Comparison of ENCODE assay signal across 9 mouse cellular contexts in genomic region chr2:28923912-28924311, GRCm38 (mm10). TPM values are rescaled to one million over a fixed set of nuclear protein-coding genes. Genes with fewer than 3 reads are reported as not detected.
A peak's percentile ranks its signal among the peaks of the same experiment; 100 is the strongest.
DNase-seq lines count a peak whose midpoint lies in the region; ATAC-seq and TF ChIP-seq lines count a peak whose summit lies in the region.
"Had no signal": no experiment of that assay in that cellular context is flagged by ENCODE, and none has a peak within 500 bp of the region (broad histone marks: within the 10 kb centered on the region; RNA-seq: fewer than 3 reads in every experiment).

No protein-coding gene starts in this region.

- H3K27me3 ChIP-seq in heart, postnatal 0 days (ENCODE audit: control insufficient read depth, insufficient read depth, low read length): peaks cover 54% of the 10 kb centered on the region
- peaks cover 39% of the 10 kb centered on the region for H3K27me3 ChIP-seq in heart, embryonic 11.5 days (ENCODE audit: control insufficient read depth, insufficient read depth, low read length)
- peaks cover 94% of the 10 kb centered on the region for H3K27me3 ChIP-seq in forebrain, embryonic 12.5 days
- peaks cover 32% of the 10 kb centered on the region for H3K27me3 ChIP-seq in intestine, embryonic 16.5 days (replicated peaks; ENCODE audit: control insufficient read depth, insufficient read depth, low read length)
- peaks cover 8% of the 10 kb centered on the region; the same call in 1 of the 2 replicates for H3K27me3 ChIP-seq in stomach, postnatal 0 days (ENCODE audit: control insufficient read depth, insufficient read depth, low read length)

- ATAC-seq in heart, postnatal 0 days (ENCODE audit: insufficient read depth, low read depth): peak; percentile 44
- no peak for ATAC-seq in heart, embryonic 11.5 days (replicated peaks; ENCODE audit: insufficient number of reproducible peaks, low FRiP score, low TSS enrichment)
- ATAC-seq in forebrain, embryonic 12.5 days (ENCODE audit: low FRiP score): peak; percentile 65
- peak; percentile 48; the same call in 1 of the 2 replicates for ATAC-seq in intestine, embryonic 16.5 days
- ATAC-seq in stomach, postnatal 0 days (ENCODE audit: low FRiP score, low TSS enrichment): peak; percentile 33; the same call in 1 of the 2 replicates

- no peak overlapping the region for H3K9ac ChIP-seq in heart, postnatal 0 days (replicated peaks; ENCODE audit: low read depth, low read length)
- no peak overlapping the region for H3K9ac ChIP-seq in heart, embryonic 11.5 days (ENCODE audit: low read depth, low read length)
- no peak overlapping the region for H3K9ac ChIP-seq in forebrain, embryonic 12.5 days
- no peak overlapping the region for H3K9ac ChIP-seq in intestine, embryonic 16.5 days (ENCODE audit: low read depth, low read length)
- H3K9ac ChIP-seq in stomach, postnatal 0 days (ENCODE audit: low read length): no peak overlapping the region

- no peak overlapping the region for H3K4me2 ChIP-seq in heart, postnatal 0 days (ENCODE audit: low read depth, low read length)
- no peak overlapping the region for H3K4me2 ChIP-seq in heart, embryonic 11.5 days
- H3K4me2 ChIP-seq in forebrain, embryonic 12.5 days: no peak overlapping the region
- H3K4me2 ChIP-seq in intestine, embryonic 16.5 days (ENCODE audit: low read depth, low read length): no peak overlapping the region
- no peak overlapping the region for H3K4me2 ChIP-seq in stomach, postnatal 0 days (replicated peaks; ENCODE audit: low read depth)

- no peak overlapping the region for H3K27ac ChIP-seq in heart, postnatal 0 days (ENCODE audit: low read depth)
- H3K27ac ChIP-seq in heart, embryonic 11.5 days (ENCODE audit: low read depth, low read length): no peak overlapping the region
- no peak overlapping the region for H3K27ac ChIP-seq in forebrain, embryonic 12.5 days
- H3K27ac ChIP-seq in intestine, embryonic 16.5 days (ENCODE audit: low read length): no peak overlapping the region
- H3K27ac ChIP-seq in stomach, postnatal 0 days (replicated peaks): no peak overlapping the region
- H3K27ac ChIP-seq: macrophage had no signal

- no peak for TF ChIP-seq EP300 in heart, postnatal 0 days (IDR thresholded peaks at IDR 0.05; ENCODE audit: low read depth)
- no peak for TF ChIP-seq EP300 in stomach, postnatal 0 days (optimal IDR thresholded peaks at IDR 0.05)

- no peaks in the 10 kb centered on the region for H3K36me3 ChIP-seq in heart, postnatal 0 days (replicated peaks; ENCODE audit: control insufficient read depth, insufficient read depth, low read length)
- no peaks in the 10 kb centered on the region for H3K36me3 ChIP-seq in heart, embryonic 11.5 days (ENCODE audit: control insufficient read depth, insufficient read depth, low read length)
- no peaks in the 10 kb centered on the region for H3K36me3 ChIP-seq in forebrain, embryonic 12.5 days (replicated peaks)
- H3K36me3 ChIP-seq in intestine, embryonic 16.5 days (ENCODE audit: control insufficient read depth, insufficient read depth, low read length): no peaks in the 10 kb centered on the region
- no peaks in the 10 kb centered on the region for H3K36me3 ChIP-seq in stomach, postnatal 0 days (ENCODE audit: control insufficient read depth, insufficient read depth, low read length)

- TF ChIP-seq CTCF in heart, postnatal 0 days (IDR thresholded peaks at IDR 0.05; ENCODE audit: low read depth): peak; percentile 89
- TF ChIP-seq CTCF in brain, embryonic 14.5 days (IDR thresholded peaks at IDR 0.05; ENCODE audit: borderline replicate concordance, extremely low read depth, insufficient read depth, insufficient read length): peak; percentile 96
- TF ChIP-seq CTCF in stomach, postnatal 0 days (IDR thresholded peaks at IDR 0.05; ENCODE audit: low read depth): peak; percentile 92

- no peak for TF ChIP-seq POLR2A in brain, embryonic 14.5 days (IDR thresholded peaks at IDR 0.05; ENCODE audit: borderline replicate concordance, extremely low read depth, insufficient read depth, insufficient read length, poor library complexity, severe bottlenecking)

- no peak overlapping the region for H3K4me3 ChIP-seq in heart, postnatal 0 days (ENCODE audit: low read depth, low read length)
- no peak overlapping the region for H3K4me3 ChIP-seq in heart, embryonic 11.5 days (ENCODE audit: low read depth, low read length)
- no peak overlapping the region for H3K4me3 ChIP-seq in forebrain, embryonic 12.5 days (replicated peaks)
- H3K4me3 ChIP-seq in intestine, embryonic 16.5 days (ENCODE audit: low read length): no peak overlapping the region
- no peak overlapping the region for H3K4me3 ChIP-seq in stomach, postnatal 0 days (ENCODE audit: low read depth, low read length)

- intact Hi-C loops in left cerebral cortex, postnatal 4 days (cut with DNase I): loop anchor here (1.0 kb wide), 1 partner anchor 129 kb away; no protein-coding TSS in a partner anchor

- DNase-seq in heart, postnatal 0 days (ENCODE audit: low spot score): no peak
- peak; percentile 79 for DNase-seq in brain, embryonic 14.5 days (ENCODE audit: low read depth)
- peak; percentile 90 for DNase-seq in left cerebral cortex, postnatal 4 days
- DNase-seq in naive thymus-derived CD4-positive, alpha-beta T cell, adult 2 months (ENCODE audit: low read depth): peak; percentile 38
- peak; percentile 77 for DNase-seq in stomach, postnatal 0 days (ENCODE audit: low spot score)

- no peaks in the 10 kb centered on the region for H3K4me1 ChIP-seq in heart, postnatal 0 days (ENCODE audit: control insufficient read depth, insufficient read depth)
- no peaks in the 10 kb centered on the region for H3K4me1 ChIP-seq in heart, embryonic 11.5 days (ENCODE audit: control insufficient read depth, insufficient read depth, low read length)
- H3K4me1 ChIP-seq in forebrain, embryonic 12.5 days: 0 out of 2 replicates have a peak, but pooled peaks cover 2% of the 10 kb centered on the region
- H3K4me1 ChIP-seq in intestine, embryonic 16.5 days (ENCODE audit: control insufficient read depth, insufficient read depth, low read length): no peaks in the 10 kb centered on the region
- H3K4me1 ChIP-seq in stomach, postnatal 0 days (replicated peaks; ENCODE audit: control insufficient read depth, insufficient read depth): no peaks in the 10 kb centered on the region

- 0% methylated on average over 4 of the region's 4 CpGs for WGBS in heart, postnatal 0 days
- WGBS in heart, embryonic 11.5 days (ENCODE audit: insufficient replicate concordance): 3% methylated on average over 4 of the region's 4 CpGs
- 2% methylated on average over 4 of the region's 4 CpGs for WGBS in forebrain, embryonic 12.5 days
- 1% methylated on average over 4 of the region's 4 CpGs for whole genome bisulfite sequencing in intestine, embryonic 16.5 days
- WGBS in stomach, postnatal 0 days: 5% methylated on average over 4 of the region's 4 CpGs

- no peaks in the 10 kb centered on the region for H3K9me3 ChIP-seq in heart, postnatal 0 days (replicated peaks; ENCODE audit: control insufficient read depth, low read length)
- H3K9me3 ChIP-seq in heart, embryonic 11.5 days (replicated peaks; ENCODE audit: control insufficient read depth, low read length): no peaks in the 10 kb centered on the region
- H3K9me3 ChIP-seq in forebrain, embryonic 12.5 days: no peaks in the 10 kb centered on the region
- H3K9me3 ChIP-seq in intestine, embryonic 16.5 days (ENCODE audit: control insufficient read depth, low read length): no peaks in the 10 kb centered on the region
- no peaks in the 10 kb centered on the region for H3K9me3 ChIP-seq in stomach, postnatal 0 days (ENCODE audit: control insufficient read depth, low read length)

RNA-seq across cellular contexts. Expression of gene Barhl1, which starts 7.4 kb away (rescaled TPM):
- total RNA-seq in heart, postnatal 0 days (2014; rRNA removed; ENCODE audit: low replicate concordance): not detected in 2 replicates
- not detected in 2 replicates for polyA plus RNA-seq in heart, postnatal 0 days (2015; fragmentation: Nextera tagmentation; extraction: Ambion mirVana)
- not detected in 2 replicates for polyA plus RNA-seq in heart, embryonic 11.5 days (2014; fragmentation: Nextera tagmentation; extraction: Ambion mirVana)
- polyA plus RNA-seq in brain, embryonic 14.5 days (2012; rRNA removed): 25.3 and 45.9 TPM in 2 replicates
- 4.4 and 5.7 TPM in 2 replicates for polyA plus RNA-seq in forebrain, embryonic 12.5 days (2016; fragmentation: Nextera tagmentation; extraction: Ambion mirVana)
- not detected in 2 replicates for polyA plus RNA-seq in intestine, embryonic 16.5 days (2015; fragmentation: Nextera tagmentation; extraction: Ambion mirVana)
- under 1 TPM; 0.20 to 0.34 TPM for total RNA-seq in left cerebral cortex, postnatal 4 days (2021)
- polyA plus RNA-seq in stomach, postnatal 0 days (2015; fragmentation: Nextera tagmentation; extraction: Ambion mirVana): not detected in 2 replicates
- polyA plus RNA-seq: macrophage had no signal
